Mouse (Mus musculus) liver, postnatal 0 days (tissue): ENCODE measurements around the gene Chrng.
A peak's percentile ranks its signal among the peaks of the same experiment; 100 is the strongest.

Experiments used
- CTCF ChIP-seq: sonication (generic); IDR thresholded peaks from 2 replicates; pipeline ENCODE4 v1.5.1; 2016; ENCODE audit warnings: antibody characterized with exemption, low read depth
- EP300 ChIP-seq: IDR thresholded peaks from 2 replicates; pipeline ENCODE4 v1.6.1; 2016; ENCODE audit warnings: antibody characterized with exemption, low read depth, mild to moderate bottlenecking

DNA sequence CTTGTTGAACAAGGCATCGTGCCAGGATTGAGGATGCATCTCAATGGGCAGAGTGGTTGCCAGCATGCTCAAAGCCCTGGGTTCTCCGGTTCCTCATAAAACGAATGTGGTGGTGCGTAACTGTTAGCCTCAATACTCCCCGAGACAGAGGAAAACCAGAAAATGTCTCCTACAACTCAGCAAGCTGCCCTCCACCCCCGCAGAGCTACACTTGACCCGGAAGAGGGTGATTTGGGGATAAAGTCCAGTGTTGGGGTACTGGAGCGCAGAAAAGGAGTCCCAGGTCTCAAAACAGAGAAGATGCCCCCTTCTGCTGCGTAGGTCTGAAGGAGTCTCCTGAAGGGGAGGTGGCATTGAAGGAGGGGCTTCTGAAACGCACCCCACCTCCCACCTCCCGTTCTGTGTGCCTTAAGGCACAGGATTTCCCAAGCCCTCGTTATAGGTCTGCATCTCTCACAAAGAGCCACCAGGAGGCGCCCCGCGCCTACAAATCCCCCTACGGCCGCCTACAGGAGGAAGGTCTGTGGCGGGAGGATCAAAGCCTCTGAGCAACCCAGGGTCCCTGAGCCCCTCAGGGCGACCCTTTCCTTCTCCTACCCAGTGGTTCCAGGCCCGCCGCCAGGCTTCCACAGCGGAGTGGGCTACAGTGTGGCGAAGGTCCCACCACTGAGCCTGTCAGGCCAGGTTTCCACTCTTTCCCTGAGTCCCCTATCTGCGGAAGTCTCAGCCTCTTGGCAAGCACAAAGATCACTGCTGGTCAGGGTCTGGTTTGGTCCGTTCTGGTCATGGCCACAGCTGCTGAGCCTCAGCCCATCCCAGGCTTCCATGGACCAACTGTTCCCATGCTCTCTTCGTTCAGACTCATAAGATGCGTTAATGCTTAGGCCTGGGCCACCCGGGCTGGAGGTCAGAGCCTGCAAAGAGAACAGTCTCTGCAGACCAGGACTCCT, 30.2 kb upstream of the Chrng start:
- TF ChIP-seq CTCF, result peak; percentile 73
- TF ChIP-seq EP300, result no peak
